Mouse (Mus musculus) retina, postnatal 7 days (tissue): ENCODE measurements around the gene Poc1b.
"Not testable (repeated sequence)": the region's sequence is repeated elsewhere in the genome, so short reads cannot be mapped to it uniquely, and the experiment has no call there.

Source experiments
- DNase-seq: peaks from one replicate; pipeline ENCODE4 v3.0.0-alpha.2; 2012; ENCODE audit warnings: low read depth, low spot score

Gene Poc1b

GRCm38 (mm10) chr10:99194451-99195055, 87.7 kb downstream of the Poc1b start:
- DNase-seq: no peak

- no peak for DNase-seq
Observed at GRCm38 (mm10) chr10:99196556-99196955, 89.7 kb downstream of the Poc1b start.

GRCm38 (mm10) chr10:99197125-99197524, 90.3 kb downstream of the Poc1b start:
- DNase-seq: no peak

GRCm38 (mm10) chr10:99197607-99198305, 90.9 kb downstream of the Poc1b start:
- DNase-seq: no peak

GRCm38 (mm10) chr10:99198946-99199345, 92.1 kb downstream of the Poc1b start:
- DNase-seq: no peak

- DNase-seq: no peak
Observed at GRCm38 (mm10) chr10:99200944-99201343, 94.1 kb downstream of the Poc1b start.

- DNase-seq: no peak
Observed at GRCm38 (mm10) chr10:99201786-99202185, 95.0 kb downstream of the Poc1b start.

- DNase-seq: no peak
Observed at GRCm38 (mm10) chr10:99202363-99202762, 95.5 kb downstream of the Poc1b start.

GRCm38 (mm10) chr10:99203163-99203562, 96.3 kb downstream of the Poc1b start:
- DNase-seq: no peak

- DNase-seq: no peak
Observed at GRCm38 (mm10) chr10:99203577-99204487, 97.0 kb downstream of the Poc1b start.

- no peak for DNase-seq
Observed at GRCm38 (mm10) chr10:99204553-99204952, 97.7 kb downstream of the Poc1b start.

- no peak for DNase-seq
Observed at GRCm38 (mm10) chr10:99207121-99207520, 100.3 kb downstream of the Poc1b start.

- DNase-seq: no peak
Observed at GRCm38 (mm10) chr10:99209146-99209800, 102.4 kb downstream of the Poc1b start.

- DNase-seq: no peak
Observed at GRCm38 (mm10) chr10:99211021-99211420, 104.2 kb downstream of the Poc1b start.

- no peak for DNase-seq
Observed at GRCm38 (mm10) chr10:99211503-99212265, 104.8 kb downstream of the Poc1b start.

GRCm38 (mm10) chr10:99214421-99215299, 107.8 kb downstream of the Poc1b start:
- DNase-seq: no peak

- DNase-seq: not testable (repeated sequence)
Observed at GRCm38 (mm10) chr10:99216570-99216969, 109.7 kb downstream of the Poc1b start.

- DNase-seq: no peak
Observed at GRCm38 (mm10) chr10:99221540-99221939, 114.7 kb downstream of the Poc1b start.

- no peak for DNase-seq
Observed at GRCm38 (mm10) chr10:99222726-99223125, 115.9 kb downstream of the Poc1b start.

GRCm38 (mm10) chr10:99224218-99224617, 117.4 kb downstream of the Poc1b start:
- no peak for DNase-seq
